ENCODE assay signal across 8 mouse cellular contexts in the genomic region with DNA sequence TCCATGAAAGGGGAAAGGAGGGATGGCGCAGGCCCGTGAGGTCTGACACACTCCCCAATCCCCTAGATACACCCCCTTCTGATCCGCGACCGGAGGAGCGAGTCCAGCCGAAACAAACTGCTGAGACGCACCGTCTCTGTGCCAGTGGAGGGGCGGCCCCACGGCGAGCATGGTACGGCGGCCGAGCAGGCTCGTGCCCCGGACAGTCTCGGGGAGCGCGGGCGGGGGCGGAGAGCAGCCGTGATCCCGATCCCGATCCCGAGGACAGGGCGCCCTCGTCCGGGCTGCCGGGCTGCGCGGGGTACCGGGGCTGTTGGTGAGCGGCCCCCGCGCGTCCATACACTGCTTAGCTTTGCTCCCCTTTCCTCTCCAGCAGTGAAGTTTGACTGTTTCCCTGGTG. TPM values are rescaled to one million over a fixed set of nuclear protein-coding genes. Genes with fewer than 3 reads are reported as not detected.
A peak's percentile ranks its signal among the peaks of the same experiment; 100 is the strongest.
DNase-seq lines count a peak whose midpoint lies in the region; ATAC-seq lines count a peak whose summit lies in the region.

No protein-coding gene starts in this region.

- peak overlapping the region; percentile 42 for H3K4me3 ChIP-seq in forebrain, embryonic 13.5 days

- peaks cover 92% of the 10 kb centered on the region for H3K4me1 ChIP-seq in forebrain, embryonic 13.5 days

- peak; percentile 45 for DNase-seq in R1 (ENCODE audit: low read depth, low spot score)
- peak; percentile 84 for DNase-seq in cerebellum, adult 11-12 months
- DNase-seq in heart, postnatal 36 days = peak; percentile 76 to 80
- peak; percentile 70 to 80 for DNase-seq in layer of hippocampus, postnatal 10 days (ENCODE audit: low spot score in 2 of 2)
- DNase-seq in lung, postnatal 25 days (ENCODE audit: low spot score) = peak; percentile 74
- DNase-seq in right cerebral cortex, adult 2 months (ENCODE audit: low spot score in 2 of 2) = peak; percentile 67 to 71
- DNase-seq in yolk sac, embryonic 10.5 days (ENCODE audit: low spot score) = no peak

- intact Hi-C loops in heart, postnatal 36 days (cut with DNase I) = loop anchor here (2.0 kb wide), 1 partner anchor 30 kb away; the partner anchor contains the start of gene Kifc5b

- peaks cover 9% of the 10 kb centered on the region; the same call in 1 of the 2 replicates for H3K36me3 ChIP-seq in forebrain, embryonic 13.5 days (ENCODE audit: poor library complexity, severe bottlenecking)

- no peaks in the 10 kb centered on the region for H3K9me3 ChIP-seq in forebrain, embryonic 13.5 days (replicated peaks)

- no peaks in the 10 kb centered on the region for H3K27me3 ChIP-seq in forebrain, embryonic 13.5 days

- peak overlapping the region; percentile 77 for H3K9ac ChIP-seq in forebrain, embryonic 13.5 days

- peak overlapping the region; percentile 86 for H3K27ac ChIP-seq in forebrain, embryonic 13.5 days

- ATAC-seq in forebrain, embryonic 13.5 days = peak; percentile 31

- H3K4me2 ChIP-seq in forebrain, embryonic 13.5 days = peak overlapping the region; percentile 85

- 0% methylated on average over 32 of the region's 37 CpGs for WGBS in forebrain, embryonic 13.5 days

RNA-seq across cellular contexts. Expression of gene Syngap1, which starts 5.5 kb away (rescaled TPM):
- polyA plus RNA-seq in forebrain, embryonic 13.5 days (2015; fragmentation: Nextera tagmentation; extraction: Ambion mirVana) = 5.9 TPM in 2 replicates
- 1 to 10 TPM; 4.1 to 6.4 TPM for total RNA-seq in heart, postnatal 36 days (2021)
- 100 to 1,000 TPM; 450 to 479 TPM for total RNA-seq in layer of hippocampus, postnatal 10 days (2021)

RNA-seq across cellular contexts. Expression of gene Cuta, which starts 7.2 kb away (rescaled TPM):
- 171 and 172 TPM in 2 replicates for polyA plus RNA-seq in forebrain, embryonic 13.5 days (2015; fragmentation: Nextera tagmentation; extraction: Ambion mirVana)
- 10 to 100 TPM; 86.2 to 90.3 TPM for total RNA-seq in heart, postnatal 36 days (2021)
- 100 to 1,000 TPM; 106 to 112 TPM for total RNA-seq in layer of hippocampus, postnatal 10 days (2021)

RNA-seq across cellular contexts. Expression of gene Phf1, which starts 13.7 kb away (rescaled TPM):
- 8.8 and 9.5 TPM in 2 replicates for polyA plus RNA-seq in forebrain, embryonic 13.5 days (2015; fragmentation: Nextera tagmentation; extraction: Ambion mirVana)
- 10 to 100 TPM; 13.9 to 14.5 TPM for total RNA-seq in heart, postnatal 36 days (2021)
- 10 to 100 TPM; 23.0 to 23.9 TPM for total RNA-seq in layer of hippocampus, postnatal 10 days (2021)

RNA-seq across cellular contexts. Expression of gene Zbtb9, which starts 26.4 kb away (rescaled TPM):
- 17.4 and 17.7 TPM in 2 replicates for polyA plus RNA-seq in forebrain, embryonic 13.5 days (2015; fragmentation: Nextera tagmentation; extraction: Ambion mirVana)
- total RNA-seq in heart, postnatal 36 days (2021) = 1 to 10 TPM; 2.1 to 2.6 TPM
- 10 to 100 TPM; 11.8 to 14.0 TPM for total RNA-seq in layer of hippocampus, postnatal 10 days (2021)

RNA-seq across cellular contexts. Expression of gene Kifc5b, which starts 29.7 kb away (rescaled TPM):
- 8.9 and 9.2 TPM in 2 replicates for polyA plus RNA-seq in forebrain, embryonic 13.5 days (2015; fragmentation: Nextera tagmentation; extraction: Ambion mirVana)
- under 1 TPM; 0.44 to 0.95 TPM for total RNA-seq in heart, postnatal 36 days (2021)
- 1 to 10 TPM; 4.0 to 5.8 TPM for total RNA-seq in layer of hippocampus, postnatal 10 days (2021)

Comparison
In these comparisons a context has a peak if more than half of its experiments do, and no peak if none do; other contexts are left out.
1. RNA of gene Syngap1, which starts 5.5 kb away (total RNA-seq): 450 to 479 TPM in layer of hippocampus, postnatal 10 days; 4.1 to 6.4 TPM in heart, postnatal 36 days; every median in the first group is over 10 times any median in the second.